Mouse (Mus musculus): Measurements from ENCODE around the gene Ugt1a6b.

- TF ChIP-seq HCFC1 (IDR thresholded peaks at IDR 0.05; ENCODE audit: borderline replicate concordance, insufficient read depth, low read length) (no peak), ZC3H11A (IDR thresholded peaks at IDR 0.05; ENCODE audit: borderline replicate concordance, low read depth, low read length) (no peak), MAFK (IDR thresholded peaks at IDR 0.05; ENCODE audit: insufficient read depth, low read depth, low read length) (no peak), CHD2 (IDR thresholded peaks at IDR 0.05; ENCODE audit: low read depth, low read length) (no peak), ZNF384 (IDR thresholded peaks at IDR 0.05; ENCODE audit: low read depth, low read length) (no peak)
Measured at GRCm38 (mm10) chr1:88138145-88138544, 35.1 kb downstream of the Ugt1a6b start.
